Mouse (Mus musculus) stomach, postnatal 0 days (tissue): Measurements from ENCODE around the gene Tprgl.

Experiments used
- CTCF ChIP-seq: IDR thresholded peaks from 2 replicates; pipeline ENCODE4 v1.5.1; 2016; ENCODE audit warnings: antibody characterized with exemption, low read depth, mild to moderate bottlenecking, moderate library complexity
- EP300 ChIP-seq: optimal IDR thresholded peaks from 2 replicates; pipeline ENCODE3; 2016; ENCODE audit warnings: antibody characterized with exemption

DNA sequence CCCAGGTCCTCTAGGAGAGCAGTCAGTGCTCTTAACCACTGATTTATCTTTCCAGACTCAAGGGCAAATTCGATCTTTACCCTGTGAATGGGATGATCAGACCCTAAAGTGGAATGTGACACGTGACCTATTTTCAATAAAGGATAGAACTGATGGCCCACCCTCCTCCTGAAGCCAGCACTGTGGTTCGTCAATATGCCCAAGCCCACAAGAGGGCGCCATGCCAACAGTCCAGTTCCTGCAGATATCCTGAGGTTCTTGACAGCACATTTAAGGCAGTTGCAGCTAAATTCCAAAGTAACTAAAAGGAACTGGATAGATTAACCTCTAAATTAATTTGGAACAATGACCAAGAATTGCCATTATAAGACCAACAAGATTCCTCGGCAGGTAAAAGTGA, 6.6 kb upstream of the Tprgl start:
- TF ChIP-seq CTCF (peak; percentile 82), EP300 (no peak)
